Mouse (Mus musculus) kidney, adult 2 months (tissue): ENCODE data around the gene Pskh1. TPM values are rescaled to one million over a fixed set of nuclear protein-coding genes. Genes with fewer than 3 reads are reported as not detected.

Source experiments
- DNase-seq: peaks from one replicate; pipeline ENCODE4 v3.0.0; 2021
- H3K27ac ChIP-seq: fragments of 200-500 bp; 2 replicates; pipeline ENCODE4 v1.5.1; 2012; ENCODE audit warnings: low read depth, low read length, control low read depth, inconsistent platforms; ENCODE audit not compliant: insufficient read depth
- H3K27me3 ChIP-seq: fragments of 200-500 bp; replicated peaks from 2 replicates; pipeline ENCODE4 v1.6.1; 2012; ENCODE audit warnings: mild to moderate bottlenecking, moderate library complexity, low read length, inconsistent platforms; ENCODE audit not compliant: control insufficient read depth, insufficient read depth
- H3K36me3 ChIP-seq: fragments of 200-500 bp; 2 replicates; pipeline ENCODE4 v1.6.1; 2012; ENCODE audit warnings: mild to moderate bottlenecking, moderate library complexity, low read length, inconsistent platforms; ENCODE audit not compliant: control insufficient read depth, insufficient read depth
- H3K4me1 ChIP-seq: fragments of 200-500 bp; 2 replicates; pipeline ENCODE4 v1.6.1; 2011; ENCODE audit warnings: low read length; ENCODE audit not compliant: control insufficient read depth, insufficient read depth
- H3K4me3 ChIP-seq: fragments of 200-500 bp; 2 replicates; pipeline ENCODE4 v1.5.1; 2011; ENCODE audit warnings: mild to moderate bottlenecking, low read depth, low read length, control low read depth; ENCODE audit not compliant: insufficient read depth
- CTCF ChIP-seq: fragments of 200-500 bp; conservative IDR thresholded peaks from 2 replicates; pipeline ENCODE4 v1.5.1; 2011; ENCODE audit warnings: low read depth, mild to moderate bottlenecking, control low read depth, low read length, moderate library complexity, mixed read lengths; ENCODE audit not compliant: insufficient read depth, insufficient read length
- POLR2A ChIP-seq: fragments of 200-500 bp; IDR thresholded peaks from one replicate; pipeline ENCODE4 v1.6.1; 2011; ENCODE audit warnings: low read depth, low read length, control low read depth
- WGBS: fragments of 180-500 bp; shearing (Covaris S2); methylation state at CpG from one replicate; pipeline ENCODE4 v1.1.7; 2018; 5-methylcytosine and 5-hydroxymethylcytosine counted together
- polyA plus RNA-seq: library from polyadenylated mRNA; depleted of rRNA; stranded (reverse); fragments of >200 nt; gene quantifications from 2 replicates; pipeline ENCODE4 v1.2.3, GENCODE M21; 2012; rRNA removed

Gene Pskh1
- polyA plus RNA-seq, 1 experiment: 44.9 TPM

DNA sequence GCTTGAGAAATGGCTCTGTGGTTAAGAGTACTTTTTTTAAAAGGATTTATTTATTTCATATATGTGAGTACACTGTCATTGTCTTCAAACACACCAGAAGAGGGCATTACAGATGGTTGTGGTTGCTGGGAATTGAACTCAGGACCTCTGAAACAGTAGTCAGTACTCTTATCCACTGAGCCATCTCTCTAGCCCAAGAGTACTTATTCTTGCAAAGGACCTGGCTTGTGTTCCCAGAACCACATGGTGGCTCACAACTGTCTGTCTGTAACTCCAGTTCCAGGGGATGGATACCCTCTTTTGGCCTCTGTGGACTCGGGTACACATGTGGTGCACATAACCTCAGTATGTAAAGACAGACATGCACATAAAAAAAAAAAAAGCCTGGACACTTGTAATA, 69.1 kb downstream of the Pskh1 start:
- Histone ChIP-seq H3K4me3 (no peak overlapping the region), H3K36me3 (no peaks in the 10 kb centered on the region), H3K27me3 (no peaks in the 10 kb centered on the region), H3K27ac (no peak overlapping the region), H3K4me1 (0 out of 2 replicates have a peak, but pooled peaks cover 6% of the 10 kb centered on the region)
- TF ChIP-seq CTCF (no peak), POLR2A (no peak)
- no peak for DNase-seq
- 92% methylated on average over 1 of the region's 1 CpGs for WGBS

DNA sequence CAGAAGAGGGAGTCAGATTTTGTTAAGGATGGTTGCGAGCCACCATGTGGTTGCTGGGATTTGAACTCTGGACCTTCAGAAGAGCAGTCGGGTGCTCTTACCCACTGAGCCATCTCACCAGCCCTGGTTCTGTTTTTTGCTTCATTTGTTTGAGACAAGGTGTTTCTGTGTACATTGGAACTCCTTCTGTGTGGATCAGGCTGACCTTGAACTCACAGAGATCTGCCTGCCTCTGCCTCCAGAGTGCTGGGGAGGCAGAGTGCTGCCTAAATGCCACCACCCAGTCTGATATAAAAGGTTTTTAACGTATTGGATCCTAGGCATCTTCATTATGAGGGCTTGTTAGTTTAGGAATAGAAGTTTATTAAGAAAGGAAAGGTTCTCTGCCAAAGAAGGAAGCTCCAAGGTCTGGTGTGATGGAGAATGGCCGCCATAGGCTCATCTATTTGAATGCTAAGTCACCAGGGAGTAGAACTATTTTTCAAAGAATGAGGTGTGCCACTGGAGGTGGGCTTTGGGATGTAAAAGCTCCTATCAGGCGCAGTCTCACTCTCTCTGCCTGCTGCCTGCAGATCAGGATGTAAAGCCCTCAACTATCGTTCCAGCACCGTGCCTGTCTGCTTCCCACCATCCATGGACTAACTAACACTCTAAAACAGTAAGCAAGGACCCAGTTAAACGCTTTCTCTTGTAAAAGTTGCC, 70.9 kb downstream of the Pskh1 start:
- TF ChIP-seq POLR2A (no peak), CTCF (no peak)
- Histone ChIP-seq H3K4me1 (no peaks in the 10 kb centered on the region), H3K27me3 (no peaks in the 10 kb centered on the region), H3K4me3 (no peak overlapping the region), H3K36me3 (no peaks in the 10 kb centered on the region), H3K27ac (no peak overlapping the region)
- no peak for DNase-seq
- WGBS: 79% methylated on average over 8 of the region's 8 CpGs

DNA sequence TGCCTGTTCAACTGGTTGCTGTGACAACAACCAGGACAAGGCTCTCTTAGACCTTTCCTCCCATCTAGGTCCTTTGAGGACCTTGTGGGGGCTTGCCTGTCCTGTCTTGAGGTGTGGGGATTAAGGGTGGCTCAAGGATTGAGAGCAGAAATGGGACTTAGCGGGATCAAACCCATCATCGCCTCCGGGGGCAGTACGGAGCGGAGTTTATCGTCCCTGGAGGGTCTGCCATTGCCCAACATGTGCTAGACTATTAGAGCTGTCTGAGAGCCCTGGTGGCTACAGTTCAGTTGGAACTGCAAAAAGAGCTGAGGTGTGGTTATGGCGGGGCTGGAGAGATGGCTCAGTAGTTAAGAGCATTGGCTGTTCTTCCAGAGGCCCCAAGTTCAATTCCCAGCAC, 75.1 kb downstream of the Pskh1 start:
- 75% methylated on average over 7 of the region's 7 CpGs for WGBS
- Histone ChIP-seq H3K27me3 (no peaks in the 10 kb centered on the region), H3K4me1 (no peaks in the 10 kb centered on the region)

DNA sequence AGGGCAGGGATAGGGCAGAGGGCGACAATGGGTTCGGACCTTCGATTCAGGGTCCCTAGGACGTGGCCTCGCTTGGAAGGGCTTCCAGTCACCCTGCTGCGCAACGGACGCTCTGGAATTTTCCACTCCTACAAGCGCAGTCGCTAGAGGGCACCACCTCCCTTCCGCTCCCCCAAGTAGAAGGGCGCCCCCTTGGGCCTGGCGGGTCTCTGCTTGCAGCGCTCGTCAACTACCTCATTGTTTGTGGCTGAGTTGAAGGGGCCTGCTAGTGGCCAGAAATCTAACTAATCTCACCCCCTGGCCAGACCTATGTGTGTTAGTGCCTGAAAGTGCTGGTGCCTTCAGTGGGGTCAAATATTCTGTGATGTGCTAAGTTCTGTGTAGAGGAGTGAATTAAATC, 79.1 kb downstream of the Pskh1 start, which contains the start of gene Dpep3:
TSS of gene Dpep3 (minus strand) at position 105 of the 400 bp plus-strand sequence.
- no peaks in the 10 kb centered on the region for H3K27me3 ChIP-seq
- no peak for DNase-seq
- H3K4me1 ChIP-seq: no peaks in the 10 kb centered on the region
- no peaks in the 10 kb centered on the region for H3K36me3 ChIP-seq
- TF ChIP-seq POLR2A (no peak), CTCF (no peak)
- 94% methylated on average over 15 of the region's 15 CpGs for WGBS
- H3K27ac ChIP-seq: no peak within 1 kb of the TSS
- H3K4me3 ChIP-seq: no peak within 1 kb of the TSS

More for the DNA sequence above, 75.1 kb downstream of the Pskh1 start:
- TF ChIP-seq CTCF (no peak), POLR2A (no peak)
- Histone ChIP-seq H3K27ac (no peak overlapping the region), H3K4me3 (no peak overlapping the region), H3K36me3 (no peaks in the 10 kb centered on the region)
- no peak for DNase-seq

DNA sequence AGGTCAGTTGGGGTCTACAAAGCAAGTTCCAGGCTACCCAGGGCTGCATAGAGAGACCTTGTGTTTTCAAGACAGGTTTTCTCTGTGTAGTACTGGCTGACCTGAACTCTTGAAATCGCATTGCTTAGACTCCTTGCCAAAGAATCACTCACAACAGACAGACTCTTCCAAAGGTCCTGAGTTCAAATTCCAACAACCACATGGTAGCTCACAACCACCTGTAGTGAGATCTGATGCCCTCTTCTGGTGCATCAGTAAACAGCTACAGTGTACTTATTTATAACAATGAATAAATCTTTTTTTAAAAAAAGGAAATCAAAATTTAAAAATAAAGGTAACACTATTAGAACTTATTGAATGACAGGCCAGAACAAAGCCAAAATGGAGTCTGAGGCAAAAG, 80.9 kb downstream of the Pskh1 start:
- no peak for TF ChIP-seq POLR2A
- no peak; the same call in 1 of the 2 replicates for TF ChIP-seq CTCF
- Histone ChIP-seq H3K27ac (no peak overlapping the region), H3K4me3 (no peak overlapping the region), H3K27me3 (no peaks in the 10 kb centered on the region), H3K36me3 (no peaks in the 10 kb centered on the region), H3K4me1 (no peaks in the 10 kb centered on the region)
- no peak for DNase-seq
- 74% methylated on average over 1 of the region's 1 CpGs for WGBS

Other genes with a start within 250 kb of the Pskh1 start
- gene Carmil2, start 214.2 kb upstream of the Pskh1 start, polyA plus RNA-seq: 0.88 and 2.7 TPM in 2 replicates
- gene Acd, start 199.3 kb upstream of the Pskh1 start, polyA plus RNA-seq: 39.9 and 44.4 TPM in 2 replicates
- gene Pard6a, start 199.3 kb upstream of the Pskh1 start, polyA plus RNA-seq: 18.7 and 20.8 TPM in 2 replicates
- gene 4933405L10Rik, start 192.8 kb upstream of the Pskh1 start, polyA plus RNA-seq: 0.10 and 0.19 TPM in 2 replicates
- 6.8 and 7.6 TPM in 2 replicates for gene Enkd1, start 192.2 kb upstream of the Pskh1 start, polyA plus RNA-seq
- 7.5 and 7.8 TPM in 2 replicates for gene Gfod2, start 141.8 kb upstream of the Pskh1 start, polyA plus RNA-seq
- 22.1 and 24.8 TPM in 2 replicates for gene Ranbp10, start 73.1 kb upstream of the Pskh1 start, polyA plus RNA-seq
- gene Tsnaxip1, start 72.7 kb upstream of the Pskh1 start, polyA plus RNA-seq: 0.05 TPM in 1 of 2 replicates, not detected in the other
- gene Cenpt, start 47.2 kb upstream of the Pskh1 start, polyA plus RNA-seq: 6.7 and 7.3 TPM in 2 replicates
- gene Thap11, start 45.3 kb upstream of the Pskh1 start, polyA plus RNA-seq: 41.5 and 45.3 TPM in 2 replicates
- 34.5 and 61.6 TPM in 2 replicates for gene Nutf2, start 39.9 kb upstream of the Pskh1 start, polyA plus RNA-seq
- 38.5 and 47.9 TPM in 2 replicates for gene Edc4, start 19.6 kb upstream of the Pskh1 start, polyA plus RNA-seq
- gene Nrn1l, start 6.9 kb upstream of the Pskh1 start, polyA plus RNA-seq: 0.77 and 1.1 TPM in 2 replicates
- gene Ctrl, start 33.4 kb downstream of the Pskh1 start, polyA plus RNA-seq: 1.0 and 1.5 TPM in 2 replicates
- 71.2 and 88.0 TPM in 2 replicates for gene Psmb10, start 38.0 kb downstream of the Pskh1 start, polyA plus RNA-seq
- 2.2 and 2.4 TPM in 2 replicates for gene Lcat, start 42.9 kb downstream of the Pskh1 start, polyA plus RNA-seq
- gene Slc12a4, start 65.7 kb downstream of the Pskh1 start, polyA plus RNA-seq: 30.9 and 33.5 TPM in 2 replicates
- gene Dpep3, start 79.0 kb downstream of the Pskh1 start, polyA plus RNA-seq: 0.05 and 0.10 TPM in 2 replicates
- gene Dus2, start 90.9 kb downstream of the Pskh1 start, polyA plus RNA-seq: 10.2 and 11.6 TPM in 2 replicates
- 0.06 TPM in 1 of 2 replicates, not detected in the other for gene Dpep2nb, start 105.5 kb downstream of the Pskh1 start, polyA plus RNA-seq
- 8.0 and 8.4 TPM in 2 replicates for gene Ddx28, start 111.4 kb downstream of the Pskh1 start, polyA plus RNA-seq
- 18.6 and 19.5 TPM in 2 replicates for gene Nfatc3, start 158.4 kb downstream of the Pskh1 start, polyA plus RNA-seq
- 31.0 and 34.3 TPM in 2 replicates for gene Esrp2, start 236.5 kb downstream of the Pskh1 start, polyA plus RNA-seq
- gene Pla2g15, start 250.0 kb downstream of the Pskh1 start, polyA plus RNA-seq: 9.4 and 10.2 TPM in 2 replicates